Mouse (Mus musculus) lung, embryonic 16.5 days (tissue): ENCODE data around the gene Fgfr4. TPM values are rescaled to one million over a fixed set of nuclear protein-coding genes. Genes with fewer than 3 reads are reported as not detected.
A peak's percentile ranks its signal among the peaks of the same experiment; 100 is the strongest.

ENCODE experiments used
- ATAC-seq: fragments of 200-750 bp; cut with Nextera tagmentation; 2 replicates; pipeline ENCODE4 v1.8.0; 2017; ENCODE audit warnings: low read depth, mild to moderate bottlenecking, moderate library complexity
- H3K27ac ChIP-seq: fragments of 300-500 bp; sonication (generic); 2 replicates; pipeline ENCODE4 v1.5.1; 2014; ENCODE audit warnings: mild to moderate bottlenecking, control low read depth, low read length
- H3K27me3 ChIP-seq: fragments of 300-500 bp; sonication (generic); 2 replicates; pipeline ENCODE4 v1.6.1; 2014; ENCODE audit warnings: low read depth, low read length, mixed read lengths; ENCODE audit not compliant: control insufficient read depth, insufficient read depth
- H3K36me3 ChIP-seq: fragments of 300-500 bp; sonication (generic); 2 replicates; pipeline ENCODE4 v1.6.1; 2014; ENCODE audit warnings: low read length; ENCODE audit not compliant: control insufficient read depth, insufficient read depth
- H3K4me1 ChIP-seq: fragments of 300-500 bp; sonication (generic); replicated peaks from 2 replicates; pipeline ENCODE4 v1.6.1; 2014; ENCODE audit warnings: low read length, mixed read lengths; ENCODE audit not compliant: control insufficient read depth, insufficient read depth
- H3K4me2 ChIP-seq: fragments of 300-500 bp; sonication (generic); 2 replicates; pipeline ENCODE4 v1.6.1; 2014; ENCODE audit warnings: low read depth, low read length, control low read depth
- H3K4me3 ChIP-seq: fragments of 300-500 bp; sonication (generic); 2 replicates; pipeline ENCODE4 v1.5.1; 2014; ENCODE audit warnings: mild to moderate bottlenecking, low read length, control low read depth
- H3K9ac ChIP-seq: fragments of 300-500 bp; sonication (generic); 2 replicates; pipeline ENCODE4 v1.6.1; 2014; ENCODE audit warnings: low read length, control low read depth
- H3K9me3 ChIP-seq: fragments of 300-500 bp; sonication (generic); 2 replicates; pipeline ENCODE4 v1.6.1; 2016; ENCODE audit warnings: low read length; ENCODE audit not compliant: control insufficient read depth
- WGBS: fragments of 180-500 bp; shearing (Covaris S2); extraction: QIAGEN DNeasy Blood & Tissue Kit; methylation state at CpG from one replicate; pipeline ENCODE4 v1.1.7; 2014; 5-methylcytosine and 5-hydroxymethylcytosine counted together
- polyA plus RNA-seq: library from polyadenylated mRNA; unstranded; fragments of >200 nt; fragmentation: Nextera tagmentation; extraction: Ambion mirVana; gene quantifications from 2 replicates; pipeline ENCODE4 v1.2.1, GENCODE M21; 2015

Fgfr4 gene
- polyA plus RNA-seq, 1 experiment from 2014 or later, result 27.7 TPM

GRCm38 (mm10) chr13:55212361-55213137 lies 60.1 kb downstream of the Fgfr4 start:
- under 1% methylated on average over 54 of the region's 58 CpGs for WGBS
- Histone ChIP-seq H3K4me1 (peaks cover 39% of the 10 kb centered on the region), H3K9me3 (no peaks in the 10 kb centered on the region), H3K4me3 (peak overlapping the region; percentile 82), H3K27me3 (no peaks in the 10 kb centered on the region), H3K4me2 (peak overlapping the region; percentile 79), H3K36me3 (peaks cover 5% of the 10 kb centered on the region; the same call in 1 of the 2 replicates), H3K27ac (peak overlapping the region; percentile 97), H3K9ac (peak overlapping the region; percentile 96)
- ATAC-seq, result peak; percentile 0; the same call in 1 of the 2 replicates

DNA sequence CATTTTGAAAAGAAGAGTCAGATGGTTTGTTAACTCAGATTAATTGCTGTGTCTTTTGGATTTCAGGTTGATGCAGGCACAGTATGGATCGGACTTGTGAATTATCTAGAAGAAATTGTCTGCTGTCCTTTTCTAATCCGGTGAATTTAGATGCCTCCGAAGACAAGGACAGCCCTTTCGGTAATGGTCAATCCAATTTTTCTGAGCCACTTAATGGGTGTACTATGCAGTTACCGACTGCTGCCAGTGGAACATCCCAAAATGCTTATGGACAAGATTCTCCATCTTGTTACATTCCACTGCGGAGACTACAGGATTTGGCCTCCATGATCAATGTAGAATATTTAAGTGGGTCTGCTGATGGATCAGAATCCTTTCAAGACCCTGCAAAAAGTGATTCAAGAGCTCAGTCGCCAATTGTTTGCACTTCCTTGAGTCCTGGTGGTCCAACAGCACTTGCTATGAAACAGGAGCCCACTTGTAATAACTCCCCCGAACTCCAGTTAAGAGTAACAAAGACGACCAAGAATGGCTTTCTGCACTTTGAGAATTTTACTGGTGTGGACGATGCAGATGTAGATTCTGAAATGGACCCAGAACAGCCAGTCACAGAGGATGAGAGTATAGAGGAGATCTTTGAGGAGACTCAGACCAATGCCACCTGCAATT lies 60.8 kb downstream of the Fgfr4 start:
- H3K9me3 ChIP-seq, result no peaks in the 10 kb centered on the region
- peaks cover 39% of the 10 kb centered on the region for H3K4me1 ChIP-seq
- H3K9ac ChIP-seq, result peak overlapping the region; percentile 96
- H3K36me3 ChIP-seq, result peaks cover 10% of the 10 kb centered on the region; the same call in 1 of the 2 replicates
- H3K4me3 ChIP-seq, result peak overlapping the region; percentile 82
- peak overlapping the region; percentile 79 for H3K4me2 ChIP-seq
- ATAC-seq, result no peak
- no peaks in the 10 kb centered on the region for H3K27me3 ChIP-seq
- 39% methylated on average over 10 of the region's 10 CpGs for WGBS
- H3K27ac ChIP-seq, result peak overlapping the region; percentile 97

Other genes starting within 250 kb of the Fgfr4 start
- 4.3 TPM in 2 replicates for gene Unc5a, start 203.2 kb upstream of the Fgfr4 start, polyA plus RNA-seq
- gene Hk3, start 131.3 kb upstream of the Fgfr4 start, polyA plus RNA-seq, result 0.95 and 1.3 TPM in 2 replicates
- 30.9 and 34.7 TPM in 2 replicates for gene Uimc1, start 52.3 kb upstream of the Fgfr4 start, polyA plus RNA-seq
- gene Zfp346, start 47.3 kb upstream of the Fgfr4 start, polyA plus RNA-seq, result 15.1 and 20.0 TPM in 2 replicates
- not detected in 2 replicates for gene Gm17617, start 19.1 kb upstream of the Fgfr4 start, polyA plus RNA-seq
- 50.7 and 56.2 TPM in 2 replicates for gene Nsd1, start 57.1 kb downstream of the Fgfr4 start, polyA plus RNA-seq
- gene Prelid1, start 167.9 kb downstream of the Fgfr4 start, polyA plus RNA-seq, result 466 and 483 TPM in 2 replicates
- 76.9 and 84.3 TPM in 2 replicates for gene Rab24, start 169.3 kb downstream of the Fgfr4 start, polyA plus RNA-seq
- gene Mxd3, start 177.2 kb downstream of the Fgfr4 start, polyA plus RNA-seq, result 44.0 and 46.4 TPM in 2 replicates
- gene Lman2, start 210.1 kb downstream of the Fgfr4 start, polyA plus RNA-seq, result 101 and 103 TPM in 2 replicates
- gene Rgs14, start 217.1 kb downstream of the Fgfr4 start, polyA plus RNA-seq, result 1.4 and 2.1 TPM in 2 replicates
- not detected in 2 replicates for gene Slc34a1, start 245.5 kb downstream of the Fgfr4 start, polyA plus RNA-seq